Mouse (Mus musculus) spleen, adult 2 months (tissue): ENCODE measurements around the gene M1ap.

Experiments
- CTCF ChIP-seq: fragments of 200-500 bp; IDR thresholded peaks from 2 replicates; pipeline ENCODE4 v1.5.1; 2011; ENCODE audit warnings: mild to moderate bottlenecking, inconsistent platforms; ENCODE audit not compliant: insufficient read depth, insufficient read length, insufficient replicate concordance; ENCODE audit errors: extremely low read depth
- POLR2A ChIP-seq: fragments of 200-500 bp; IDR thresholded peaks from 2 replicates; pipeline ENCODE4 v1.6.1; 2011; ENCODE audit warnings: low read depth, low read length, inconsistent platforms

GRCm38 (mm10) chr6:82908034-82908433 is 38.7 kb upstream of the M1ap start:
- TF ChIP-seq CTCF (no peak), POLR2A (no peak)
